Mouse (Mus musculus): ENCODE measurements around the gene Mtg1. TPM values are rescaled to one million over a fixed set of nuclear protein-coding genes. Genes with fewer than 3 reads are reported as not detected.

Mtg1 gene
- polyA plus RNA-seq, 1 experiment: 36.0 TPM

GRCm38 (mm10) chr7:140141350-140141749 lies 4.0 kb downstream of the Mtg1 start:
- TF ChIP-seq CTCF (IDR thresholded peaks at IDR 0.05; ENCODE audit: borderline replicate concordance, control insufficient read depth, extremely low read depth, insufficient read depth, low read length, poor library complexity): peak; percentile 56; the same call in 1 of the 2 replicates
- no peak for TF ChIP-seq POLR2A (IDR thresholded peaks at IDR 0.05; ENCODE audit: control insufficient read depth, extremely low read depth, insufficient read depth, low read length, poor library complexity)
- Histone ChIP-seq H3K36me3 (ENCODE audit: control insufficient read depth, insufficient read depth, low read length) (no peaks in the 10 kb centered on the region), H3K27ac (ENCODE audit: control insufficient read depth, insufficient read depth, low read length) (no peak overlapping the region), H3K4me1 (replicated peaks; ENCODE audit: control insufficient read depth, insufficient read depth, low read length) (no peaks in the 10 kb centered on the region; the same call in 1 of the 2 replicates), H3K4me3 (ENCODE audit: control insufficient read depth, insufficient read depth, low read length) (no peak overlapping the region), H3K27me3 (ENCODE audit: control insufficient read depth, insufficient read depth, low read length) (no peaks in the 10 kb centered on the region)
- peak; percentile 72 for DNase-seq
- WGBS: 7% methylated on average over 14 of the region's 14 CpGs

- no peak for DNase-seq
- no peak for TF ChIP-seq CTCF (IDR thresholded peaks at IDR 0.05; ENCODE audit: borderline replicate concordance, control insufficient read depth, extremely low read depth, insufficient read depth, low read length, poor library complexity)
- TF ChIP-seq POLR2A (IDR thresholded peaks at IDR 0.05; ENCODE audit: control insufficient read depth, extremely low read depth, insufficient read depth, low read length, poor library complexity): no peak
- H3K27me3 ChIP-seq (ENCODE audit: control insufficient read depth, insufficient read depth, low read length): no peaks in the 10 kb centered on the region
- WGBS: 97% methylated on average over 4 of the region's 4 CpGs
- no peak overlapping the region for H3K27ac ChIP-seq (ENCODE audit: control insufficient read depth, insufficient read depth, low read length)
- H3K4me1 ChIP-seq (replicated peaks; ENCODE audit: control insufficient read depth, insufficient read depth, low read length): no peaks in the 10 kb centered on the region
- H3K36me3 ChIP-seq (ENCODE audit: control insufficient read depth, insufficient read depth, low read length): no peaks in the 10 kb centered on the region
- H3K4me3 ChIP-seq (ENCODE audit: control insufficient read depth, insufficient read depth, low read length): no peak overlapping the region
Measured at GRCm38 (mm10) chr7:140144550-140144949, 7.2 kb downstream of the Mtg1 start.

- H3K4me1 ChIP-seq (replicated peaks; ENCODE audit: control insufficient read depth, insufficient read depth, low read length): no peaks in the 10 kb centered on the region
- H3K36me3 ChIP-seq (ENCODE audit: control insufficient read depth, insufficient read depth, low read length): no peaks in the 10 kb centered on the region
- no peaks in the 10 kb centered on the region; the same call in 1 of the 2 replicates for H3K27me3 ChIP-seq (ENCODE audit: control insufficient read depth, insufficient read depth, low read length)
- H3K27ac ChIP-seq (ENCODE audit: control insufficient read depth, insufficient read depth, low read length): no peak overlapping the region
- no peak overlapping the region for H3K4me3 ChIP-seq (ENCODE audit: control insufficient read depth, insufficient read depth, low read length)
- WGBS: 11% methylated on average over 28 of the region's 28 CpGs
- DNase-seq: no peak
- TF ChIP-seq POLR2A (IDR thresholded peaks at IDR 0.05; ENCODE audit: control insufficient read depth, extremely low read depth, insufficient read depth, low read length, poor library complexity): no peak
- TF ChIP-seq CTCF (IDR thresholded peaks at IDR 0.05; ENCODE audit: borderline replicate concordance, control insufficient read depth, extremely low read depth, insufficient read depth, low read length, poor library complexity): no peak
Measured at GRCm38 (mm10) chr7:140153383-140153782, 16.0 kb downstream of the Mtg1 start.

GRCm38 (mm10) chr7:140153829-140154217 lies 16.5 kb downstream of the Mtg1 start:
- no peaks in the 10 kb centered on the region for H3K4me1 ChIP-seq (replicated peaks; ENCODE audit: control insufficient read depth, insufficient read depth, low read length)
- no peak for TF ChIP-seq POLR2A (IDR thresholded peaks at IDR 0.05; ENCODE audit: control insufficient read depth, extremely low read depth, insufficient read depth, low read length, poor library complexity)
- TF ChIP-seq CTCF (IDR thresholded peaks at IDR 0.05; ENCODE audit: borderline replicate concordance, control insufficient read depth, extremely low read depth, insufficient read depth, low read length, poor library complexity): no peak
- WGBS: 43% methylated on average over 4 of the region's 4 CpGs
- H3K4me3 ChIP-seq (ENCODE audit: control insufficient read depth, insufficient read depth, low read length): no peak overlapping the region
- H3K27me3 ChIP-seq (ENCODE audit: control insufficient read depth, insufficient read depth, low read length): no peaks in the 10 kb centered on the region; the same call in 1 of the 2 replicates
- H3K36me3 ChIP-seq (ENCODE audit: control insufficient read depth, insufficient read depth, low read length): no peaks in the 10 kb centered on the region
- no peak overlapping the region for H3K27ac ChIP-seq (ENCODE audit: control insufficient read depth, insufficient read depth, low read length)
- no peak for DNase-seq

GRCm38 (mm10) chr7:140154218-140154927 lies 17.0 kb downstream of the Mtg1 start, which contains the start of gene Sprn:
TSS of gene Sprn (minus strand) at chr7:140154877.
- no peaks in the 10 kb centered on the region for H3K36me3 ChIP-seq (ENCODE audit: control insufficient read depth, insufficient read depth, low read length)
- no peak within 1 kb of the TSS for H3K27ac ChIP-seq (ENCODE audit: control insufficient read depth, insufficient read depth, low read length)
- 20% methylated on average over 28 of the region's 28 CpGs for WGBS
- no peak for DNase-seq
- no peaks in the 10 kb centered on the region for H3K4me1 ChIP-seq (replicated peaks; ENCODE audit: control insufficient read depth, insufficient read depth, low read length)
- H3K27me3 ChIP-seq (ENCODE audit: control insufficient read depth, insufficient read depth, low read length): no peaks in the 10 kb centered on the region; the same call in 1 of the 2 replicates
- H3K4me3 ChIP-seq (ENCODE audit: control insufficient read depth, insufficient read depth, low read length): no peak within 1 kb of the TSS
- TF ChIP-seq POLR2A (IDR thresholded peaks at IDR 0.05; ENCODE audit: control insufficient read depth, extremely low read depth, insufficient read depth, low read length, poor library complexity) (no peak), CTCF (IDR thresholded peaks at IDR 0.05; ENCODE audit: borderline replicate concordance, control insufficient read depth, extremely low read depth, insufficient read depth, low read length, poor library complexity) (no peak)

- no peak for DNase-seq
- H3K4me3 ChIP-seq (ENCODE audit: control insufficient read depth, insufficient read depth, low read length): no peak overlapping the region
- H3K36me3 ChIP-seq (ENCODE audit: control insufficient read depth, insufficient read depth, low read length): no peaks in the 10 kb centered on the region
- no peak for TF ChIP-seq POLR2A (IDR thresholded peaks at IDR 0.05; ENCODE audit: control insufficient read depth, extremely low read depth, insufficient read depth, low read length, poor library complexity)
- WGBS: 74% methylated on average over 3 of the region's 3 CpGs
- H3K4me1 ChIP-seq (replicated peaks; ENCODE audit: control insufficient read depth, insufficient read depth, low read length): no peaks in the 10 kb centered on the region
- no peaks in the 10 kb centered on the region for H3K27me3 ChIP-seq (ENCODE audit: control insufficient read depth, insufficient read depth, low read length)
- no peak overlapping the region for H3K27ac ChIP-seq (ENCODE audit: control insufficient read depth, insufficient read depth, low read length)
Measured at GRCm38 (mm10) chr7:140160363-140160762, 23.0 kb downstream of the Mtg1 start.

Data from thymus, adult 2 months (tissue).